Mouse (Mus musculus) embryo, embryonic 10.5 days (tissue): ENCODE results near the gene Mcub.

Source experiments
- DNase-seq: peaks from one replicate; pipeline ENCODE4 v3.0.0-alpha.2; 2015; ENCODE audit warnings: low spot score

Mcub gene

DNA sequence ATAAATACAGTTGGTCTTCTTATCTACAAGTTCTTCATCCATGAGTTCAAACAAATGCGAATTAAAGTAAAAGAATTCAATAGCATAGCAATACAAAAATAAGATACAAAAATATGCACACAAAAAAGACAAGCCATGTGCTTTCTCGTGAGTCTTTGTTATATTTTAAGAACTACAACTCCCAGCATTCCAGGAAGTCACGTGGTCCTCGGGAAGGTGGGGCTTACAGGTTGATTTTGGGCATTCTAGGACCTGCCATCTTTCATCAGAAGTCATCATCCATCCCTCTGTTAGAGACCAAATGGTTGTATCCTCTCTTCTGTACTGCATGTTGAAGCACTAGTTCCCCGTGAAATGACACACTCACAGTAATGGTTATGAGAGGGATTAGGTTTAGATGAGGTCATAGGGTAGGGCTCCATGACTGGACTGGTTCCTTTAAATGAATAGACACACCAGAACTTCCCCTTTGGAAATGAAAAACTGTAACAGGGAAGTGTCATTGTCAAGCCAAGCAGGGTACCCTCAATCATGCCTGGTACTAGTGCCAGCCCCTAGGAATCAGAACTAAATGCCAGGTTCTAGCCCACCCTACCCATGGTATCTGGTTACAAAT, 20.7 kb downstream of the Mcub start:
- no peak for DNase-seq

DNA sequence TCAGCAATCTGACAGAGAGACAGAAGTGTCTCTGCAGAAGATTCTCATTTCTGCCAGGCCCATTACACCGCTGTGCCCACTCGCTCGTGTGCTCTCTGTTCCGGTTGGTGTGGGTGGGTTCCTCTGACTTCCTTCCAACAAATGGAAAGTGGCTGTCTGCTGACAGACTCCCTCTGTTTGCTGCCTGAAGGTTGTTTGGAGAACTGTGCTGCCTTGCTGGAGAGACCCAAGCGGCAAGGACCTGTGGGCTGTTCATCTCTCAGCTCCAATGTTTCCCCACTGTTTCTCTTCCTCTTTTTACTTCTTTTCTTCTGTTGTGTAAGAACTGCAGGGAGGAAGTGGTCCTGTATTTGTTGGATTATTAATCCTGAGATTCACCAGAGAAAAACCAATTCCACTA, 21.6 kb downstream of the Mcub start:
- DNase-seq, result no peak

DNA sequence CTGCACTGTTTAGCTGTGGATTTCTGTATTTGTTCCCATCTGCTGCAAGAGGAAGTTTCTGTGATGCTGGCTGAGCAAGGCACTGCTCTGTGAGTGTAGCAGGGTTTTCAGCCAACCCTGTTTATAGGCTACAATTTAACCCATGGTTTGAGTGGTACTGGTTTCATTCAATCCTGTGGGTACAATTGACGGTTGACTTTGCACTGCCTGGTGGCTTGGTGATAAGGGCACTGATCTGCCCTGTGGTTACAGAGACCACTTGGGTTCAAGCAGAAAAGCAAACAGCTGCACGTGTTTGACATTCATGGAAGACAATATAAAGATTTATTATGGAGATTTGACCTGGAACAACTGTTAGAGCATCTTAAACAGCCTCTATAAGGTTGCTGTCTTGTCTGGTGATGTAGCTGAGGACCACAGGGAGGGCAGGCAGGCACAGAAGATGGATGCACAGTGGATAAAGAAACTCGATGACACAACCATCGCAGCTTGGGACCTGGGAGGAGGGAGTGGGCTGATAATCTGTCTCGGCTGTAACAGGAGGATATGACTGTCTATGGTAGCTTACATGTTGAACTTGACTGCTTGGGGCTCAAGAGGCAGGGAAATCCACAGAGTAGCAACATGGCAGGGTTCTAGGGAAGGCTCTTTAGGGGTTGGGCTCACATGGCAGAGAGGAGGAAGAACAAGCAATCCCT, 23.6 kb downstream of the Mcub start:
- DNase-seq, result no peak

DNA sequence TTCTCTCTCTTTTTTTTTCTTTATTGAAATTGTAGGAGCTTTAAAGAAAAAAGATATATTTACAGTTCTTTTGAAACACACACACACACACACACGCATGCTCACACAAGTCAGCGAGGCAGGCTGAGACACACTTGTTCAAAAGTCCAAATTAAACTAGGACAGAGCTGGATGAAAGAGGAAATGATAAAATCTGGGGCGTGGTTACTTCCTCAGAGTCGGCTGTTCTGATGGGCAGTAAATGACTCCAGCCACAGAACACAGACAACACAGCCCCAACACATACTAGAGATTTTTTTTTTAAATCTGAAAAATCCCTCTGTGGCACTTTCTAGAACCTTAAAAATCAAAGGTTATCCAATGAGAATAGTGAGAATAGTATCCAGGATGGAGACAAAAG, 26.2 kb downstream of the Mcub start:
- no peak for DNase-seq

- DNase-seq, result no peak
These were observed 28.7 kb downstream of the Mcub start for GRCm38 (mm10) chr3:129941291-129941690.

- no peak for DNase-seq
These were observed 29.2 kb downstream of the Mcub start for GRCm38 (mm10) chr3:129940780-129941179.

GRCm38 (mm10) chr3:129939058-129939457, 30.9 kb downstream of the Mcub start:
- no peak for DNase-seq

GRCm38 (mm10) chr3:129937848-129938247, 32.2 kb downstream of the Mcub start:
- no peak for DNase-seq

DNA sequence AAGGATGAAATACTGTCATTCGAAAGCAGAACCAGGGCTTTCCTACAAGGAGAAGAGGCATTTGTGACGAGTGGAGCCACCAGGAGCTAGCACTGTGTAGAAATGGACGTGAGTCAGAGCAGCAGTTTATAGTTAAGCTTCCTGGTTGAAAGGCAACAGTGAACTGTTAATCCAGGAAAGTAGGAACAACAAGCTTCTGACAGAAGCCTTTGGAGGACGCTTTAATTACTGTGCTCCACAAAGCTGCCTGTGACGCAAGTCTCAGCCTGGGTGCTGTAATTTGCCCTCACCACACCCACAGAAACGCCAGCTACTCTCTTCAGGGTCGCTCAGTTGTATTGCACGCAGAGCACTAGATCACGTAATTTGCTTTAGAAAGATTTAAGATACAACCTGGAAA, 33.4 kb downstream of the Mcub start:
- DNase-seq, result no peak

GRCm38 (mm10) chr3:129932443-129932842, 37.6 kb downstream of the Mcub start:
- DNase-seq, result peak; percentile 39

- DNase-seq, result no peak
These were observed 39.7 kb downstream of the Mcub start for GRCm38 (mm10) chr3:129930213-129930778.

DNA sequence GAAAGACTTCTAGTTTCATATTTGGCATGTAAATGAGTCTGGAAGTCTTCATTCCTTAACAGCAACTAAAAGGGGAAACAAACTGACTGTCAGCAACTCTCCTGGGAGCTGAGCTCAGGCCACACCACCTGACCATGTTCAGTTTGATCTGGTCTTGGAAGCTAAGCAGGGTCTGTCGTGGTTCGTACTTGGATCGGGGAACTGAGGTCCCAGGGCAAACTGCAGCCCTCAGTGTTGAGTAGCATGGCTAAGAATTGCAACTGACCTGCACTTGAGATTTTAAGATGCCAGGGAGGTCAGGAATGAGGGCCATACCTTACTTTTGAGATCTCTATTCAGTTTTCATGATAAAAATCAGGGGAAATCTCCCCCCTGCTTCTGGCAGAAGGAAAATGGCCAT, 44.1 kb downstream of the Mcub start:
- no peak for DNase-seq

DNA sequence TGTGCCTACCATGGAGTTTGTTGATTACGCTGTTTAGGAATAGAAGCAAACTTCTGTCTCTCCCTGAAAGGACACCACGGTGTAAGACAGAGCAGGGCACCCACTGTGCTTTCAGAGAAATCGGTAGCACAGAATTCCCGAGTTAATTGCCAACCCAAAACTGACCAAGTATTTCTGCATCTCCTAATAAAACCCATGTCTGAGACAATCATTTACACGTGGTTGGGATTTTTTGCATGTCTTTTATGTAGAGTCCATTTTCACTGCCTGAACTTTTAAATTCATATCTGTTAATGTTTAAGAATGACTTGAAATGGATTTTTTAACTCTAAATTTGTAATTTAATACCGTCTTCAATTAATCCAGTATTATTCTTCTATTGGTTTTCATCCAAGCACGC, 46.4 kb downstream of the Mcub start:
- DNase-seq, result no peak

DNA sequence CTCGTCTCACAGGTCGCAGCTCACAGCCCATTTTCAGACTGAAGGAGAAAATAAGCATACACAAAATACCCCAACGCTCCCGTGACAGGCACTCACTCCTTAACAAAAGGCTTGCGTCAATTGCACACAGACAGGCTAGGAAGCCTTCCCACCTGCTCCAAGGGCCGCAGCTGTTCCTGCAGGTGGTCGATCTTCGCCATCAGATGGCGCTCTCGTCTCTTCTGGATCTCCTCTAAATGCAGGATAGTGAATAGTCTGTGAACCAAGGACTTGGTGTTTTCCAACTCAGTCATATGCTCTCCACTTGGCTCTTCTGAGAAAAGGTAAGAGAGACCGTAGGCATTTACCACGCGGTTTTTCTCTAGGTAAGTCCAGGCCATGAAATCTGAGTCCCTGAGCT, 51.6 kb downstream of the Mcub start:
- peak; percentile 79 for DNase-seq

- no peak for DNase-seq
These were observed 52.6 kb downstream of the Mcub start for GRCm38 (mm10) chr3:129917424-129917823.

- DNase-seq, result no peak
These were observed 56.8 kb downstream of the Mcub start for GRCm38 (mm10) chr3:129913241-129913640.

DNA sequence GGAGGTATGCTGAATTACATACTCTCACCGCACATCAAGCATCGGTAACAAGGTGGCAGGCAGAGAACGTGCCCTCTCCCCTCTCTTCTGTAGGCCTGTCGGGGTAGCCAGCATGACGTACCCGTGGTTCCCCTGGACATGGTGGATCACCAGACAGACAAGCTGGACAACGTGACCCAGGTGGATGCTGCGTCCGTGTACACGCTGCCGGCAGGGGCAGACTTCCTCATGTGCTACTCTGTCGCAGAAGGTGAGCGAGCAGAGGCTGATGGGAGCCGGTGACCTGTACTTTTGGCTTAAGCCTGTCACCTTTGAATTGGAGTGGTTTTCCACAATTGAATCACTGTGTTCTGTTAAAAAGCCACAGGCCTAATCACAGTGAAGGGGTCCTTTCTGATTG, 58.0 kb downstream of the Mcub start:
- no peak for DNase-seq

GRCm38 (mm10) chr3:129904381-129905132, 65.4 kb downstream of the Mcub start:
- DNase-seq, result no peak

- DNase-seq, result no peak
These were observed 66.1 kb downstream of the Mcub start for GRCm38 (mm10) chr3:129903866-129904265.

DNA sequence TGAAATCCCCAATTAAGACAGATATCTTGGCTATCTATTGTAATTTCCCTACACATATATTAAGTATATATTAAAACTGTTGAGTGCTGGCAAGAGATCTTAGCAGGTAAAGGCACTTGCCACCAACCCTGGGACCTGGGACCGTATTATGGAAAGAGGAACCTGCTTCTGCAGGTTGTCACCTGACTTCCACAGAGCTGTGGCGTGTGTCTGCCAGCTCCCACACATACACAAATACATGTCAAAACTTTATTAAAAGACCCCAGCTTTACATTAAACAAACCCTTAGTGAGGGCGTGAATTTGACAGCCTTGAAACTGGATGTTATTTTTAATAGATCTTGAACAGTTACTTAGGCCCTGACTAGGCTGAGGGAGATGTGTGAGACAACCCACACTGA, 66.6 kb downstream of the Mcub start:
- no peak for DNase-seq

- DNase-seq, result peak; percentile 87
These were observed 68.7 kb downstream of the Mcub start, which contains the start of gene Casp6 for GRCm38 (mm10) chr3:129901271-129901809. Casp6 (plus strand) TSS chr3:129901425.

- peak; percentile 49 for DNase-seq
These were observed 71.1 kb downstream of the Mcub start for GRCm38 (mm10) chr3:129898886-129899285.

DNA sequence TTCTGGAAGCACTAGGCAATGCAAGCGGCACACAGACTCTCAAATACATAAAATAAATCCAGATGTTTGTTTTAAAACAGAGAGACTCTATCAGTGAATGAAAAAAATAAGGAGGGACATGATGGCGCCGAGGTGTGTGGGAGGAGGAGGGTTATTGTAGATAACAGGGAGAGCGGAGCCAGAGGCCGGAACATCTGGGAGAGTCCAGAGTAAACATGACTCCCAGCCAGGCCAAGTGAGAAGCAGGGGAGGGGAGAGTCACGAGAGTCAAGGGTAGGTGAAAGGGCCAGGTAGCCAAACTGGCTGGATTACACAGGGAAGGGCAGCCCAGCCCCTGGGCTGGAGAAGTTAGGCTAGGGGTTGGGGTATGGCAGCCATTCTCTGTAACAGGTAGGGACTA, 73.4 kb downstream of the Mcub start:
- no peak for DNase-seq
